Mouse (Mus musculus): Measurements from ENCODE around the gene Acacb.

The Acacb gene

GRCm38 (mm10) chr5:114146028-114146888 is at the start of gene Acacb:
TSS of gene Acacb (plus strand) at chr5:114146535.
- peak; percentile 50 for DNase-seq (ENCODE audit: low read depth, low spot score)

GRCm38 (mm10) chr5:114099709-114100389 is 46.5 kb upstream of the Acacb start:
- DNase-seq (ENCODE audit: low read depth, low spot score), result peak; percentile 93

GRCm38 (mm10) chr5:114100390-114101099 is 45.8 kb upstream of the Acacb start:
- DNase-seq (ENCODE audit: low read depth, low spot score), result no peak

- no peak for DNase-seq (ENCODE audit: low read depth, low spot score)
Observed at GRCm38 (mm10) chr5:114101873-114102272, 44.5 kb upstream of the Acacb start.

- DNase-seq (ENCODE audit: low read depth, low spot score), result no peak
Observed at GRCm38 (mm10) chr5:114102807-114103206, 43.5 kb upstream of the Acacb start.

- DNase-seq (ENCODE audit: low read depth, low spot score), result peak; percentile 42
Observed at GRCm38 (mm10) chr5:114106391-114106935, 39.9 kb upstream of the Acacb start.

GRCm38 (mm10) chr5:114113334-114113733 is 33.0 kb upstream of the Acacb start:
- peak; percentile 56 for DNase-seq (ENCODE audit: low read depth, low spot score)

- no peak for DNase-seq (ENCODE audit: low read depth, low spot score)
Observed at GRCm38 (mm10) chr5:114115030-114115429, 31.3 kb upstream of the Acacb start.

- no peak for DNase-seq (ENCODE audit: low read depth, low spot score)
Observed at GRCm38 (mm10) chr5:114116586-114116985, 29.7 kb upstream of the Acacb start.

- no peak for DNase-seq (ENCODE audit: low read depth, low spot score)
Observed at GRCm38 (mm10) chr5:114119806-114120205, 26.5 kb upstream of the Acacb start.

- DNase-seq (ENCODE audit: low read depth, low spot score), result no peak
Observed at GRCm38 (mm10) chr5:114126008-114126407, 20.3 kb upstream of the Acacb start.

- peak; percentile 81 for DNase-seq (ENCODE audit: low read depth, low spot score)
Observed at GRCm38 (mm10) chr5:114126499-114127244, 19.7 kb upstream of the Acacb start.

GRCm38 (mm10) chr5:114127374-114128349 is 18.7 kb upstream of the Acacb start, which contains the start of gene Alkbh2:
TSS of gene Alkbh2 (minus strand) at chr5:114128218.
- peak; percentile 87 for DNase-seq (ENCODE audit: low read depth, low spot score)

- peak; percentile 61 for DNase-seq (ENCODE audit: low read depth, low spot score)
Observed at GRCm38 (mm10) chr5:114129550-114130210, 16.7 kb upstream of the Acacb start.

GRCm38 (mm10) chr5:114130211-114130605 is 16.1 kb upstream of the Acacb start, which contains the start of gene Ung:
TSS of gene Ung (plus strand) at chr5:114130386.
- DNase-seq (ENCODE audit: low read depth, low spot score), result peak; percentile 88

GRCm38 (mm10) chr5:114130698-114131520 is 15.4 kb upstream of the Acacb start:
- DNase-seq (ENCODE audit: low read depth, low spot score), result peak; percentile 93

- DNase-seq (ENCODE audit: low read depth, low spot score), result peak; percentile 67
Observed at GRCm38 (mm10) chr5:114131521-114131840, 14.9 kb upstream of the Acacb start.

GRCm38 (mm10) chr5:114132841-114133240 is 13.5 kb upstream of the Acacb start:
- no peak for DNase-seq (ENCODE audit: low read depth, low spot score)

All from ES-CJ7 (cell line).